Mouse (Mus musculus) C2C12 (cell line): ENCODE results near the gene Cpa5. TPM values are rescaled to one million over a fixed set of nuclear protein-coding genes. Genes with fewer than 3 reads are reported as not detected.

Experiments used
- H3K27me3 ChIP-seq: one replicate; pipeline ENCODE4 v1.6.1; 2011; ENCODE audit not compliant: control insufficient read depth, insufficient read depth, insufficient read length
- H3K36me3 ChIP-seq: one replicate; pipeline ENCODE4 v1.6.1; 2011; ENCODE audit not compliant: control insufficient read depth, insufficient read depth
- H3K4me3 ChIP-seq: one replicate; pipeline ENCODE4 v1.5.1; 2011; ENCODE audit warnings: mild to moderate bottlenecking, control low read depth; ENCODE audit not compliant: poor library complexity, insufficient read depth, severe bottlenecking
- H3K79me2 ChIP-seq: one replicate; pipeline ENCODE4 v1.6.1; 2011; ENCODE audit not compliant: control insufficient read depth, insufficient read depth
- H3K79me3 ChIP-seq: one replicate; pipeline ENCODE4 v1.6.1; 2011; ENCODE audit warnings: low read depth, control low read depth
- H3ac ChIP-seq: one replicate; pipeline ENCODE3; 2011; ENCODE audit warnings: low read depth; ENCODE audit not compliant: control insufficient read depth, insufficient read length
- CEBPB ChIP-seq: IDR thresholded peaks from one replicate; pipeline ENCODE4 v1.6.1; 2011; ENCODE audit warnings: low read depth, mild to moderate bottlenecking, control low read depth, moderate library complexity
- CTCF ChIP-seq: IDR thresholded peaks from one replicate; pipeline ENCODE4 v1.5.1; 2011; ENCODE audit not compliant: control insufficient read depth, insufficient read depth, insufficient read length
- FOSL1 ChIP-seq: IDR thresholded peaks from one replicate; pipeline ENCODE4 v1.8.0; 2011; ENCODE audit warnings: mild to moderate bottlenecking, low read length; ENCODE audit not compliant: poor library complexity, insufficient read depth, severe bottlenecking
- MAX ChIP-seq: IDR thresholded peaks from one replicate; pipeline ENCODE4 v1.6.1; 2011; ENCODE audit warnings: mild to moderate bottlenecking, control low read depth
- MYOD1 ChIP-seq: IDR thresholded peaks from one replicate; pipeline ENCODE4 v1.6.1; 2011; ENCODE audit warnings: low read depth; ENCODE audit not compliant: control insufficient read depth, insufficient read length
- MYOG ChIP-seq: IDR thresholded peaks from one replicate; pipeline ENCODE4 v1.6.1; 2011; ENCODE audit not compliant: control insufficient read depth, insufficient read length; ENCODE audit errors: extremely low read depth
- USF1 ChIP-seq: IDR thresholded peaks from one replicate; pipeline ENCODE4 v1.6.1; 2011; ENCODE audit warnings: low read depth, mild to moderate bottlenecking, control low read depth, moderate library complexity
- polyA plus RNA-seq: library from polyadenylated mRNA; unstranded; fragments of >200 nt; fragmentation: generic; extraction: Trizol; gene quantifications from one replicate; pipeline ENCODE4 v1.2.1, GENCODE M21; 2012; ENCODE audit warnings: missing spikeins

The Cpa5 gene
- polyA plus RNA-seq, 1 experiment = not detected

GRCm38 (mm10) chr6:30666043-30666442, 55.2 kb downstream of the Cpa5 start:
- Histone ChIP-seq H3K27me3 (no peaks in the 10 kb centered on the region), H3ac (no peak overlapping the region), H3K36me3 (no peaks in the 10 kb centered on the region), H3K79me2 (no peaks in the 10 kb centered on the region), H3K79me3 (no peaks in the 10 kb centered on the region), H3K4me3 (no peak overlapping the region)
- TF ChIP-seq CTCF (no peak), MYOD1 (no peak), CEBPB (no peak), USF1 (no peak), MYOG (no peak)

GRCm38 (mm10) chr6:30667585-30667984, 56.8 kb downstream of the Cpa5 start:
- TF ChIP-seq MAX (no peak), FOSL1 (no peak), CEBPB (no peak), MYOD1 (no peak)
- no peaks in the 10 kb centered on the region for H3K79me2 ChIP-seq
- no peak overlapping the region for H3ac ChIP-seq
- no peak overlapping the region for H3K4me3 ChIP-seq
- H3K79me3 ChIP-seq = no peaks in the 10 kb centered on the region
- no peaks in the 10 kb centered on the region for H3K36me3 ChIP-seq
- no peaks in the 10 kb centered on the region for H3K27me3 ChIP-seq

GRCm38 (mm10) chr6:30671696-30672095, 60.9 kb downstream of the Cpa5 start:
- H3K79me3 ChIP-seq = no peaks in the 10 kb centered on the region
- H3K36me3 ChIP-seq = no peaks in the 10 kb centered on the region
- H3K4me3 ChIP-seq = no peak overlapping the region
- no peak for TF ChIP-seq FOSL1
- TF ChIP-seq MAX = no peak
- no peak for TF ChIP-seq CEBPB
- no peak for TF ChIP-seq MYOG
- TF ChIP-seq MYOD1 = no peak
- no peak for TF ChIP-seq CTCF
- no peak for TF ChIP-seq USF1
- H3K27me3 ChIP-seq = no peaks in the 10 kb centered on the region
- no peak overlapping the region for H3ac ChIP-seq
- H3K79me2 ChIP-seq = no peaks in the 10 kb centered on the region

- Histone ChIP-seq H3ac (no peak overlapping the region), H3K27me3 (no peaks in the 10 kb centered on the region), H3K36me3 (no peaks in the 10 kb centered on the region), H3K79me3 (no peaks in the 10 kb centered on the region), H3K4me3 (no peak overlapping the region), H3K79me2 (no peaks in the 10 kb centered on the region)
- TF ChIP-seq CTCF (no peak), USF1 (no peak), FOSL1 (no peak)
These were observed 63.2 kb downstream of the Cpa5 start for GRCm38 (mm10) chr6:30673764-30674561.

GRCm38 (mm10) chr6:30674714-30675280, 64.0 kb downstream of the Cpa5 start:
- no peak for TF ChIP-seq CEBPB
- no peaks in the 10 kb centered on the region for H3K79me3 ChIP-seq
- H3K4me3 ChIP-seq = no peak overlapping the region
- no peaks in the 10 kb centered on the region for H3K79me2 ChIP-seq
- H3K27me3 ChIP-seq = no peaks in the 10 kb centered on the region
- no peak overlapping the region for H3ac ChIP-seq
- H3K36me3 ChIP-seq = no peaks in the 10 kb centered on the region

GRCm38 (mm10) chr6:30675281-30675771, 64.5 kb downstream of the Cpa5 start:
- no peaks in the 10 kb centered on the region for H3K79me3 ChIP-seq

More at GRCm38 (mm10) chr6:30675281-30675771, 64.5 kb downstream of the Cpa5 start:
- no peak overlapping the region for H3ac ChIP-seq
- no peaks in the 10 kb centered on the region for H3K79me2 ChIP-seq
- H3K4me3 ChIP-seq = no peak overlapping the region
- no peaks in the 10 kb centered on the region for H3K36me3 ChIP-seq
- TF ChIP-seq MYOG (no peak), CEBPB (no peak), FOSL1 (no peak), CTCF (no peak), MAX (no peak), MYOD1 (no peak), USF1 (no peak)
- no peaks in the 10 kb centered on the region for H3K27me3 ChIP-seq
